Mouse (Mus musculus): ENCODE measurements around the gene Zfp667.

Zfp667 gene

GRCm38 (mm10) chr7:6330458-6331232 lies 44.3 kb downstream of the Zfp667 start:
- peak; percentile 47 for DNase-seq

GRCm38 (mm10) chr7:6331233-6331956 lies 45.0 kb downstream of the Zfp667 start, which contains the start of gene Zfp583:
TSS of gene Zfp583 (minus strand) at chr7:6331285.
- DNase-seq, result peak; percentile 89

- no peak for DNase-seq
Measured at GRCm38 (mm10) chr7:6339865-6340264, 53.5 kb downstream of the Zfp667 start.

- DNase-seq, result peak; percentile 82
Measured at GRCm38 (mm10) chr7:6343501-6344071, 57.2 kb downstream of the Zfp667 start, which contains the start of gene Gm3854. TSS of gene Gm3854 (plus strand) at chr7:6343759.

- no peak for DNase-seq
Measured at GRCm38 (mm10) chr7:6344124-6344523, 57.7 kb downstream of the Zfp667 start.

Data from cerebellum, adult 11-12 months (tissue).